Mouse (Mus musculus) thymus, postnatal 25 days (tissue): Measurements from ENCODE around the gene Shc4.

Experiments used
- DNase-seq: peaks from one replicate; pipeline ENCODE4 v3.0.0; 2022

The Shc4 gene

GRCm38 (mm10) chr2:125684559-125685440 lies 39.1 kb downstream of the Shc4 start:
- no peak for DNase-seq

DNA sequence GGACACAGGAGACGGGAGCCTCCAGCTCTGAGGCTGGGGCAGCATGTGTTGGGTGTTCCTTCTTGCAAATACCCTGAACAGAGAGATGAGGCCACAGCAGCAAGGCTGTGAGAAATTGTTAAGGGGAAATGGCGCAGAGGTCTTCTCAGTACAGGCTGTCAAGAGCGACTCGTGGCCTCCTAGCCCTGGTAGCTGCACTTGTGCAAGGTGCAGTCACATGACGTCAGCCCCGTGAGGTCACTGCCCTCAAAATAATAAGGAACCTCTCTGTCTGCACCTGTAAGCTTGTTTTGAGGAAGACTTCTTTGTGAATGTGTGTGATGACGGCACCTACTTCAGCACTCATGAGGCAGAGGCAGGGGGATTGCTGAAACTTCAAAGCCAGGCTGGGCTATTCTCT lies 40.1 kb downstream of the Shc4 start:
- no peak for DNase-seq

DNA sequence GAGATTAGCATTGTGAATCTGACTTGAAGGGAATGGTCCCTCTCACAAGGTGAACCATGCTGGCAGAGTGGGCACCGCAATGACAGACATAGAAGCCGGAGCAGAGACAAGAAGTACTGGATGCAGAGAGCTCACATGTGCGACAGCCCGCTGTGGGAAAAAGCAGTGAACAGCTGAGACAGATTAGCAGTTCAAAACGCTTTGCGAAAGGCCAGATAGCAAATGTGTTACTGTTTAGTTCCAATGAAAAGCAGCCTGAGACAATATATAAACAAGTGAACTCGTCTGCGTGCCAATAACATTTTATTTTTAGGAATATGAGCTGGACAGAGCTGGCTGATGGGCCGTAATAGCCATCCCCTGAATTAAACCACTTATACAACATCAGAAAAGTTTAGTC lies 42.1 kb downstream of the Shc4 start:
- no peak for DNase-seq

DNA sequence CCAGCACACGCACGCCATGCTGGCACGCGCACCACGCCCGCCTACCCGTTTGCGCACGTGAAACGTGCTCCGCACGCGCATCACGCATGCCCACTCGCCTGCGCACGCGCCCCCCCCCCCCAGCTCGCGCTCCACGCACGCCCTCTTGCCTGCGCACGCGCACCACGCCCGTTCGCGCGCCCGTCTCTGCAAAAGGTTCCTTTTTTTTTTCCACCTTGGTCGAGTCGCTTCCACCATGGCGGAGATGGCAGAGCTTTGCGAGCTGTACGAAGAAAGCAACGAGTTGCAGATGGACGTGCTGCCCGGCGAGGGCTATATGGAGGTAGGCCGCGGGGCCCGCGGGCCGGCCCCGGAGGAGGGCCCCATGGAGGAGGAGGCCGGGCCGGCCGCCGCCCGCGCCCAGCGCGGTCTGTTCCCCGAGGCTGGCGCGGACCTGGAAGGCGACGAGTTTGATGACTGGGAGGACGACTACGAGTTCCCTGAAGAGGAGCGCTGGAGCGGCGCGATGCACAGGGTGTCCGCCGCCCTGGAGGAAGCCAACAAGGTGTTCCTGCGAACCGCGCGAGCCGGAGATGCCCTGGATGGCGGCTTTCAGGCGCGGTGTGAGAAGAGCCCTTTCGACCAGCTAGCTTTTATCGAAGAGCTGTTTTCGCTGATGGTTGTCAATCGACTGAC lies 50.9 kb downstream of the Shc4 start, which contains the start of gene Eid1:
TSS of gene Eid1 (plus strand) at position 139 of the 675 bp plus-strand sequence.
- DNase-seq = peak; percentile 77

DNA sequence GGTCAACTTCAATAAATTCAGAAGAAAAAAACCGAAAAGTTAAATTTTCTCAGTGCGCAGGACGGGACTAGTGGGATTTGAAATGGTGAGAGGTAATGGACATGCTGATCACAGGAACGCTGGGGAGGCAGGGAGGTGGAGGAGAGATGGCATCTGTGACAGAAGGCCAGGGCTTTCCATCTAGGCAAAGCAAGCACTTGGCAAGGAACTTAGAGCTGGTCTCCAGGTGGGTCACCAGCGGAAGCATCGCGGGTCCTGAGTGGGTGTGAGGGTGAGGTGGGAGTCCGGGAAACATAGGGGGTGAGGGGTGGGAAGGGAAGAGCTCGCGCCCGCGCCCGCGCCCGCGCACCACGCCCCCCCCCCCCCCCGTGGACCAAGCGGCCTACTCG lies 51.4 kb downstream of the Shc4 start:
- DNase-seq = no peak

- DNase-seq = no peak
These were observed 53.1 kb downstream of the Shc4 start for GRCm38 (mm10) chr2:125670846-125671245.

GRCm38 (mm10) chr2:125667721-125668120 lies 56.2 kb downstream of the Shc4 start:
- DNase-seq = no peak

- DNase-seq = no peak
These were observed 56.8 kb downstream of the Shc4 start for GRCm38 (mm10) chr2:125667184-125667583.

DNA sequence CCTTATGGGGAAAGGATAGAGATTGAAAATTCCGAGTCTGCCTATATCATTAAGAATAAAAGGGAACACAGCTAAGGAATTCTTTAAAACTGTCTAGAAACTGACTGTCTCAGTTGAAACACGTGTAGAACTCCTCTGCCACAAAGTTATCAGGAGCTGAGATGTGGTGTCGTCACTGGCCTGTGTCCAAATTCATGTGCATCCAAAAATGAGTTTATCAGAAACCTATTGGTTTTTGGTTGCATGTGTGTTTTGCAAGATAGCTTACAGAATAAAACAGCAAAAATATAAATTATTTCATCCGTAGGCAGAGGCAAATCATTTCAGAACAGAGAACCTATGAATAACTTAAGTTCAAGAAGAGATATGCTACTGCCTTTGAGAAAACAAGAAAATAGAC lies 57.3 kb downstream of the Shc4 start:
- no peak for DNase-seq

DNA sequence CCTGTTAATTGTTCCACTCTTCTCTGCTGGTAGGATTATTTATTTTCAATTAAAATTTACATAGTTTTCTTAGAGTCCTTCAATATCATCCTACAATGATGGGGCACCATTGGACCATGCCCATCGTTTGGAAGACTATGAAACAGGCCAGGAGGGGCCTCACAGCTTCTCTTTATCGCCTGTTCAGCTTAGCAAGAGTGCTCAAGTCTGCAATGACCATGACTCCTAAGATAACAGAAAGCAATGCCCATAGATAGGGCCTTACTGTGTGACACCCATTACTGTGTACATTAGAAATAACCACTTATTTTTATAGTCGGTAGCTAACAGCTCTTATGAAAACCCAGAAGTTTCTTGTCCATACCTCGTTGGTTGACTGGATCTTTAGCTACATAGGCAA lies 58.0 kb downstream of the Shc4 start:
- no peak for DNase-seq

GRCm38 (mm10) chr2:125665213-125665612 lies 58.7 kb downstream of the Shc4 start:
- no peak for DNase-seq

GRCm38 (mm10) chr2:125662517-125662916 lies 61.4 kb downstream of the Shc4 start:
- no peak for DNase-seq

GRCm38 (mm10) chr2:125661156-125661555 lies 62.8 kb downstream of the Shc4 start:
- no peak for DNase-seq

GRCm38 (mm10) chr2:125660537-125661130 lies 63.3 kb downstream of the Shc4 start:
- DNase-seq = peak; percentile 35

- DNase-seq = peak; percentile 76
These were observed 64.0 kb downstream of the Shc4 start for GRCm38 (mm10) chr2:125659823-125660536.

- DNase-seq = no peak
These were observed 68.6 kb downstream of the Shc4 start for GRCm38 (mm10) chr2:125655391-125655790.

- DNase-seq = no peak
These were observed 70.7 kb downstream of the Shc4 start for GRCm38 (mm10) chr2:125653286-125653685.

GRCm38 (mm10) chr2:125651563-125651962 lies 72.4 kb downstream of the Shc4 start:
- no peak for DNase-seq

GRCm38 (mm10) chr2:125650742-125651352 lies 73.1 kb downstream of the Shc4 start:
- no peak for DNase-seq

- DNase-seq = no peak
These were observed 73.9 kb downstream of the Shc4 start for GRCm38 (mm10) chr2:125650038-125650437.

GRCm38 (mm10) chr2:125644912-125645311 lies 79.0 kb downstream of the Shc4 start:
- DNase-seq = no peak

DNA sequence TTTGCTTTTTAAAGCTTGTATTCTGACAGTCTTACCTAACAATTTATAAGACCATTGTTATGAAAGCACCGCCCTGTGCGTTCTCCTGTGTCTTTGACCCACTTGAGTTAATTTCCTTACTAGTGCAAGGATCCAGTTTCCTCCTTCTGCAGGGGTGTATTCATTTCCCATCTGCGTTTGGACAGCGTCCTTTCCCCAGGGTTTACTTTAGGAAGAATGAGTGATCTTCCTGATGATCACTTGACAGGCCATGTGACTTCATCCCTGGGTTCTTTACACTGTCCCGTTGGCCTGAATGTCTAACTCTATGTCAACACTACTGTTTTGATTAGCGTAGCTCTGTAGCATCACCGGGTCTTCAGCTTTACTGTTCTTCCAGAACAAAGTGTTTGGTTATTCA lies 86.6 kb downstream of the Shc4 start:
- DNase-seq = no peak

DNA sequence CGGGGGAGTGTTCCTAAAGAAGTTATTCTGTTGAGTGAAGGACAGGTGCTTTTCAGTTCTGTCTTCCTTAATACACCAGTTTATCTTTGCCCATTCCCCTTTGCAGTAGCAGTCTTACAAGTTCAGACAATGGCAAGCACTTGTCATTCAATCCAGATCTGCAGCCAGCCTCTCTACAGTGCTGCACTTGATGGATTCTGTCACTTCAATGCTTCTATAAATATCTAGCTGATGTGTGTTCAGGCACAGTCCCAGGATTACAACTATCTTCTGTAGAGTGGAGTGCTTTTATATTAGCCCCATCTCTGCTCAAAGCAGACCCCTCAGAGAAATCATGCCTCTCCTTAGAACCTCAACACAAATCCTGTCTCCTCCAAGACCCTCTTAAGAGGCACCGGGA lies 93.9 kb downstream of the Shc4 start:
- no peak for DNase-seq
